Mouse (Mus musculus) cerebellum, adult 11-12 months (tissue): ENCODE measurements around the gene Gm21973.

Experiments used
- DNase-seq: peaks from one replicate; pipeline ENCODE4 v3.0.0; 2022

The Gm21973 gene

GRCm38 (mm10) chr15:10400415-10400814 is 75.2 kb downstream of the Gm21973 start:
- no peak for DNase-seq

GRCm38 (mm10) chr15:10409842-10410241 is 84.7 kb downstream of the Gm21973 start:
- no peak for DNase-seq

GRCm38 (mm10) chr15:10410881-10411280 is 85.7 kb downstream of the Gm21973 start:
- no peak for DNase-seq

GRCm38 (mm10) chr15:10413656-10414055 is 88.5 kb downstream of the Gm21973 start:
- DNase-seq, result no peak

- DNase-seq, result no peak
These were observed 96.1 kb downstream of the Gm21973 start for GRCm38 (mm10) chr15:10421138-10421784.

- no peak for DNase-seq
These were observed 96.6 kb downstream of the Gm21973 start for GRCm38 (mm10) chr15:10421785-10422144.
